In genomic region chr4:109859401-109859800, GRCm38 (mm10) we compare ENCODE assay signal across 24 mouse cellular contexts.
DNase-seq lines count a peak whose midpoint lies in the region; ATAC-seq and TF ChIP-seq lines count a peak whose summit lies in the region.
"Had no signal": no experiment of that assay in that cellular context is flagged by ENCODE, and none has a peak within 500 bp of the region (broad histone marks: within the 10 kb centered on the region; RNA-seq: fewer than 3 reads in every experiment).

No protein-coding gene starts in this region.

- H3K27ac ChIP-seq in forebrain, embryonic 11.5 days (ENCODE audit: low read depth, low read length): 0 out of 2 replicates have a peak overlapping the region, but pooled peaks have one; percentile 64
- H3K27ac ChIP-seq in forebrain, embryonic 16.5 days (ENCODE audit: low read length): no peak overlapping the region
- H3K27ac ChIP-seq in heart, embryonic 12.5 days (ENCODE audit: poor library complexity, severe bottlenecking): peak overlapping the region; percentile 64
- peak overlapping the region; percentile 68; the same call in 1 of the 2 replicates for H3K27ac ChIP-seq in midbrain, embryonic 10.5 days (replicated peaks)
- H3K27ac ChIP-seq in midbrain, embryonic 16.5 days (ENCODE audit: low read length): no peak overlapping the region
- no peak overlapping the region for H3K27ac ChIP-seq in left cerebral cortex, adult 2 months
- H3K27ac ChIP-seq: hindbrain, embryonic 14.5 days; limb, embryonic 12.5 days; liver, embryonic 15.5 days had no signal

- 20% methylated on average over 7 of the region's 7 CpGs for WGBS in forebrain, embryonic 11.5 days
- 18% methylated on average over 7 of the region's 7 CpGs for WGBS in forebrain, embryonic 16.5 days
- WGBS in heart, embryonic 12.5 days: 77% methylated on average over 7 of the region's 7 CpGs
- WGBS in midbrain, embryonic 10.5 days: 36% methylated on average over 7 of the region's 7 CpGs
- WGBS in midbrain, embryonic 16.5 days: 32% methylated on average over 7 of the region's 7 CpGs

- H3K4me2 ChIP-seq in forebrain, embryonic 11.5 days (ENCODE audit: low read depth, low read length, severe bottlenecking): peak overlapping the region; percentile 16; the same call in 1 of the 2 replicates
- no peak overlapping the region for H3K4me2 ChIP-seq in forebrain, embryonic 16.5 days (ENCODE audit: low read length)
- no peak overlapping the region for H3K4me2 ChIP-seq in heart, embryonic 12.5 days
- no peak overlapping the region for H3K4me2 ChIP-seq in midbrain, embryonic 16.5 days (ENCODE audit: low read length)
- H3K4me2 ChIP-seq: hindbrain, embryonic 14.5 days; limb, embryonic 12.5 days; liver, embryonic 15.5 days; lung, embryonic 14.5 days had no signal

- peaks cover 4% of the 10 kb centered on the region for H3K4me1 ChIP-seq in forebrain, embryonic 11.5 days (replicated peaks; ENCODE audit: control insufficient read depth, insufficient read depth, low read length)
- peaks cover 6% of the 10 kb centered on the region; the same call in 1 of the 2 replicates for H3K4me1 ChIP-seq in forebrain, embryonic 16.5 days (replicated peaks; ENCODE audit: control insufficient read depth, insufficient read depth, low read length)
- peaks cover 17% of the 10 kb centered on the region for H3K4me1 ChIP-seq in heart, embryonic 12.5 days (replicated peaks)
- peaks cover 64% of the 10 kb centered on the region for H3K4me1 ChIP-seq in midbrain, embryonic 10.5 days
- H3K4me1 ChIP-seq in midbrain, embryonic 16.5 days (ENCODE audit: control insufficient read depth, insufficient read depth, low read length): peaks cover 8% of the 10 kb centered on the region
- H3K4me1 ChIP-seq: liver, embryonic 15.5 days had no signal

- H3K9me3 ChIP-seq in forebrain, embryonic 11.5 days (ENCODE audit: control insufficient read depth, low read length): no peaks in the 10 kb centered on the region
- no peaks in the 10 kb centered on the region for H3K9me3 ChIP-seq in forebrain, embryonic 16.5 days (ENCODE audit: control insufficient read depth, low read length)
- no peaks in the 10 kb centered on the region for H3K9me3 ChIP-seq in heart, embryonic 12.5 days (replicated peaks)
- H3K9me3 ChIP-seq in midbrain, embryonic 10.5 days (replicated peaks): no peaks in the 10 kb centered on the region
- H3K9me3 ChIP-seq in midbrain, embryonic 16.5 days (replicated peaks; ENCODE audit: control insufficient read depth, low read length, poor library complexity, severe bottlenecking): no peaks in the 10 kb centered on the region
- H3K9me3 ChIP-seq: limb, embryonic 12.5 days; liver, embryonic 15.5 days had no signal

- no peak overlapping the region for H3K4me3 ChIP-seq in forebrain, embryonic 11.5 days (ENCODE audit: low read depth, low read length)
- no peak overlapping the region for H3K4me3 ChIP-seq in forebrain, embryonic 16.5 days (replicated peaks; ENCODE audit: low read length)
- H3K4me3 ChIP-seq in heart, embryonic 12.5 days: no peak overlapping the region
- peak overlapping the region; percentile 11; the same call in 1 of the 2 replicates for H3K4me3 ChIP-seq in midbrain, embryonic 10.5 days
- H3K4me3 ChIP-seq in midbrain, embryonic 16.5 days (ENCODE audit: low read depth, low read length): no peak overlapping the region
- no peak overlapping the region for H3K4me3 ChIP-seq in left cerebral cortex, adult 2 months
- H3K4me3 ChIP-seq: gastrocnemius, adult 2 months; limb, embryonic 12.5 days; liver, embryonic 15.5 days had no signal

- no peak for ATAC-seq in forebrain, embryonic 11.5 days (replicated peaks; ENCODE audit: low FRiP score)
- no peak for ATAC-seq in forebrain, embryonic 16.5 days
- ATAC-seq in heart, embryonic 12.5 days (ENCODE audit: insufficient number of reproducible peaks, low FRiP score): no peak
- no peak for ATAC-seq in midbrain, embryonic 16.5 days
- ATAC-seq: CD4-positive, CD25-positive, alpha-beta regulatory T cell, adult 4 months; intestine, postnatal 0 days had no signal

- H3K9ac ChIP-seq in forebrain, embryonic 11.5 days (ENCODE audit: low read length): no peak overlapping the region
- H3K9ac ChIP-seq in forebrain, embryonic 16.5 days (replicated peaks; ENCODE audit: low read depth, low read length): no peak overlapping the region
- no peak overlapping the region for H3K9ac ChIP-seq in heart, embryonic 12.5 days
- no peak overlapping the region for H3K9ac ChIP-seq in midbrain, embryonic 16.5 days (ENCODE audit: low read depth, low read length)
- H3K9ac ChIP-seq: hindbrain, embryonic 14.5 days; limb, embryonic 12.5 days; liver, embryonic 15.5 days; lung, embryonic 14.5 days had no signal

- H3K36me3 ChIP-seq in forebrain, embryonic 11.5 days (ENCODE audit: control insufficient read depth, insufficient read depth, low read length): no peaks in the 10 kb centered on the region
- H3K36me3 ChIP-seq in forebrain, embryonic 16.5 days (ENCODE audit: control insufficient read depth, insufficient read depth): no peaks in the 10 kb centered on the region
- H3K36me3 ChIP-seq in heart, embryonic 12.5 days: peaks cover 3% of the 10 kb centered on the region; the same call in 1 of the 2 replicates
- peaks cover 3% of the 10 kb centered on the region; the same call in 1 of the 2 replicates for H3K36me3 ChIP-seq in midbrain, embryonic 10.5 days
- H3K36me3 ChIP-seq in midbrain, embryonic 16.5 days (ENCODE audit: control insufficient read depth, insufficient read depth, low read length): 0 out of 2 replicates have a peak, but pooled peaks cover 4% of the 10 kb centered on the region
- H3K36me3 ChIP-seq: limb, embryonic 12.5 days; liver, embryonic 15.5 days had no signal

- no peak for DNase-seq in forebrain, embryonic 11.5 days (ENCODE audit: low spot score)
- no peak for DNase-seq in heart, postnatal 36 days
- DNase-seq in midbrain, embryonic 10.5 days (ENCODE audit: low spot score): no peak
- no peak for DNase-seq in left cerebral cortex, adult 2 months (ENCODE audit: extremely low spot score in 1 of 2, low spot score in 2 of 2)
- DNase-seq: adrenal gland, postnatal 14 days; cerebellum, adult 11-12 months; cerebellum, adult 9-11 months; gastrocnemius, adult 2 months; gastrocnemius, postnatal 36 days; kidney, adult 9 months; kidney, postnatal 10 days; lung, embryonic 14.5 days; lung, postnatal 14 days; right cerebral cortex, adult 18-20 months; spleen, adult 18-20 months; thymus, postnatal 14 days had no signal

- TF ChIP-seq CTCF in left cerebral cortex, adult 2 months (IDR thresholded peaks at IDR 0.05): no peak

- intact Hi-C loops in heart, postnatal 36 days (cut with DNase I): no loop called here
- intact Hi-C loops in left cerebral cortex, adult 2 months (cut with DNase I): no loop called here

- peaks cover 2% of the 10 kb centered on the region; the same call in 1 of the 2 replicates for H3K27me3 ChIP-seq in forebrain, embryonic 11.5 days (ENCODE audit: control insufficient read depth, insufficient read depth, low read length)
- no peaks in the 10 kb centered on the region for H3K27me3 ChIP-seq in forebrain, embryonic 16.5 days (replicated peaks; ENCODE audit: control insufficient read depth, insufficient read depth, low read length)
- H3K27me3 ChIP-seq in heart, embryonic 12.5 days (replicated peaks): no peaks in the 10 kb centered on the region
- peaks cover 54% of the 10 kb centered on the region for H3K27me3 ChIP-seq in midbrain, embryonic 10.5 days (ENCODE audit: low read depth, poor library complexity, severe bottlenecking)
- H3K27me3 ChIP-seq in midbrain, embryonic 16.5 days (ENCODE audit: control insufficient read depth, insufficient read depth, low read depth, low read length): no peaks in the 10 kb centered on the region; the same call in 1 of the 2 replicates
- H3K27me3 ChIP-seq: limb, embryonic 12.5 days; liver, embryonic 15.5 days had no signal

Comparison
In these comparisons a context has a peak if more than half of its experiments do, and no peak if none do; other contexts are left out.
1. H3K27ac ChIP-seq: peak in forebrain, embryonic 11.5 days (single experiment), heart, embryonic 12.5 days (single experiment) and midbrain, embryonic 10.5 days (single experiment); none in forebrain, embryonic 16.5 days (single experiment), midbrain, embryonic 16.5 days (single experiment) and left cerebral cortex, adult 2 months (single experiment).